Mouse (Mus musculus) neutrophil, adult 5-6 weeks (primary cell): ENCODE data around the gene Ccdc40. TPM values are rescaled to one million over a fixed set of nuclear protein-coding genes. Genes with fewer than 3 reads are reported as not detected.
A peak's percentile ranks its signal among the peaks of the same experiment; 100 is the strongest.

Experiments used
- ATAC-seq: fragments of 151-379, 151-347 bp; 2 replicates; pipeline ENCODE4 v1.8.0; 2017; ENCODE audit warnings: mild to moderate bottlenecking, moderate TSS enrichment; ENCODE audit not compliant: insufficient number of reproducible peaks, poor library complexity, low FRiP score, severe bottlenecking; ENCODE audit errors: extremely low read depth
- total RNA-seq: library from RNA; stranded (forward); fragments of 200-1000 nt; gene quantifications from 2 replicates; pipeline ENCODE4 v1.2.3, GENCODE M21; 2017

The Ccdc40 gene
- total RNA-seq = not detected in 2 replicates

DNA sequence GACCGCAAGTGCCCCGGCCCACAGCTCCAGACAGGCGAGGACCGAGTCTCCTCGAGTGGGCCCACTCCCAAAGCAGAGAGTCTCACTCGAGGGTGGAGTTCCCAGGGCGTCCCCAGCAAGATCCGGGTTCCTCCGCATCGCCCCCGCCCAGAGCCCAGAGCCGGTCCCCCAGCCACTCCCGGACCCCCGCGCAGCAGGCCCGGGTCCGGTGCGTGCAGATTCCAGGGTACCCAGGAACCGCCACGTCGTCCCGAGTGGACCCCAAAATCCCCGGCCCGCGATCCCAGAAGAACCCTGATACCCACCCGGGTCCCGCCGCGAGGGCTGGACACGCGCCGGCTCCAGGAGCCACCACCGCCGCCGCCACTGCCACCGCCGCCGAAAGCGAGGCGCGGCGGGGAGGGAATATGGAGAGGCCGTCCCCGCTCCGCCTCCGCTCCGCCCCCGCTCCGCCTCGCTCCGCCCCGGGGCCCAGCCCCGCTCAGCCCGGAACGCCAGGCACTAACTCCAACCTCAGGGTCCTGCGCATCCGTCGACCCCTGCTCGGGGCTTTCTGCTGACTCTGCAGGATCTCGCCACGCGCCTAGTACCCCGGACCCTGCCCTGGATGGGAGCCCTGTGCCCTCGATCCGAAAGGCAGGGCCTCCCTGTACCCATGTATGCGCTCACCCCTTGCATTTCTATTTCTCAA lies at the start of gene Ccdc40, which contains the start of gene Tbc1d16:
Gene Ccdc40, plus strand, starts transcription at position 482 of the 691 bp plus-strand sequence.
Gene Tbc1d16, minus strand, starts transcription at position 409 of the 691 bp plus-strand sequence.
- ATAC-seq = peak; percentile 14; the same call in 1 of the 2 replicates

DNA sequence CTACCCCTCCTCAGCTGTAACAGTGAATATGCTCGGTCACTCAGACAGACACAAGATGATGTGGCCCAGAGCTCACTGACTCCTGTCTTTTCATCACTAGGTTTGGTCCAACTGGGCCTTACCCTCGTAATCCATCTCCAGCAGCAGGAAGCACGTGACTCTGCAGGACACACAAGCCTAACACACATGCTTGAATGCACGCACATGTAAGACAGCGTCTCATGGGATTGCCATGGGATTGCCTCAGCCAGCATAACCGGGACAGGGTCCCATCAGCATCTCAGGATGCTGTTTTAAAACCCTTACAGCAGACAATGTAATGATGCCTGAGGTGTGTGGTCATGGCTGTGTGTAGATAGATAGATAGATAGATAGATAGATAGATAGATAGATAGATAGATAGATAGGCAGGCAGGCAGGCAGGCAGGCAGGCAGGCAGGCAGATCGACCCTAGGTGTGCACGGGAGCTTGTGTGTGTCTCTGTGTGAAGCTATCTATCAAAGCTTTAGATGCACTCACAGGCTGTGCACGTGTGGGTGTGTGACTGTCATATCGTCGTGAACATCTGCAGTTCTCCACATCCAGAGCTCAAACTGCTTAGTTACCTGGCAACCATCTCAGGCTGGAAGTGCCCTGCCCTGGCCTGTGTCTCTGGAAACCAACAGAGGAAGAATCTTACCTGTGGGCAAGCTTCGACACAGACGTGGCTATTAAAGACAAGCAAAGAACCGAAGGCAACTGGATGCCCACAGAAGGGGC lies 47.4 kb upstream of the Ccdc40 start:
- ATAC-seq = no peak

DNA sequence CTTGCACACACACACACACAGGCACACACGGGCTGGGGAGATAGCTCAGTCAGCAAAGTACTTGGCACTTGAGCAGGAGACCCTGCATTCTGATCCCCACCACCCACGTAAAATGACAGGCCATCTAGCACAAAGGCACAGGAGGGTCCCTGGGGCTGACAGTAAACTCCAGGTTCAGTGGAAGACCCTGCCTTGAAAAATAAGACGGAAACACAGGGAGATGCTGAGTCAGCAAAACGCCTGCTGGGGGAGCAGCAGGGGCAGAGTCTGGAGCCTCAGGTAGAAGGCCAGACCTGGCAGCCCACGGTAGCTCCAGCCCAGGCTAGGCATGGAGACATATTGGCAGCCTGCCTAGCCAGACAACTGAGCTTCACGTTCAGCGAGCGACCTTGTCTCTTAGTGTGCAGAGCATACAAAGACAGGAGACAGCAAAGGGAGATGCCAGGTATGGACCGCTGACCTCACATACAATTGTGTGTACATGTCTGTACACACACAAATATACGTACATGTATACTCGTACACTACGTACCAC lies 46.4 kb upstream of the Ccdc40 start:
- no peak for ATAC-seq

DNA sequence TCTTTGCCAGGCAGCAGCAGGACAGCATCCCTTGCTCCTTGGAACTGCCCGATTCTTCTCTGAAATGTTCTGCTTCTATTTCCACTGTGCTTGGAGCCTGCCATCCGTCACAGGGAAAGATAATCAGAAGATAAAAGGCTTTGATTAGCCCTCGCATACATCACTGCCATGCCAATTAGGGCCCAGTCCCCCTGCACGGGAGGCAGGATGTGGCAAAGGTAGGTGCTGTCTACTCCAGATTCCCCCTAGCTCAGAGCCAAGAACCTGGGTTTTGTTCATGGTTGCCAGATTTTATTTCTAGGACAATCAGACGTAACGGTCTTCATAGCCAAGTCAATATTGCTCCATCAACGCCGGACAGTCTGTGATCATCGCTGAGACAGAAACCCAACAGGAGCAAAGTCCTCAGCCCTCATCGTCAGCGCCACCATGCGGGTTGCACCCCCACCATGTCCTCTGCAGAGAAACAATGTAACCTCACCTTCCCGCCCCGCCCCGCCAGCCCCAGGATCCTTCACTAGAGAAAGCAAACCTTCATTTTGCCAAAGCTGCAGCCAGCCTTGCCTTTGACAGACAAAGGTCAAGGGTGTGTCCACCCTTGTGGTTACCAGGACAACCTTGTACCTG lies 44.6 kb upstream of the Ccdc40 start:
- no peak for ATAC-seq

DNA sequence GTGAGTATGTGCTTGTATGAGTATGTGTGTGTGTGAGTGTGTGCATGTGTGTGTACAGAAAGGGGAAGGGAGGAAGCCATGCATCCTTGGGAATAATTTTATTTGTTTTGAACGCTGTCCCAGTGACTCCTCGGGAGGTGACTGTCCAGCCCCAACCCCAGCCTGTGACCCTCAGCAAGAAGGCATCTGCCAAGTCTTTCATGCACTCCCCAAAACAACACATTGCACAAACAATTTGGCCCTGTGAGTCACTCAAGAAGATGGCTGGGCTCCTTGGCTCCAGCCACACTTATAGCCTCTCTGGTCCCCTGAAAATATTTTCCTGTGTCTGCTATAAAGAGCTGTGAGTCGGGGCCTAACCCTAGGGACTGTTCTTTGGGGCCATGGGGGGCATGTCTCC lies 42.0 kb upstream of the Ccdc40 start:
- no peak for ATAC-seq

DNA sequence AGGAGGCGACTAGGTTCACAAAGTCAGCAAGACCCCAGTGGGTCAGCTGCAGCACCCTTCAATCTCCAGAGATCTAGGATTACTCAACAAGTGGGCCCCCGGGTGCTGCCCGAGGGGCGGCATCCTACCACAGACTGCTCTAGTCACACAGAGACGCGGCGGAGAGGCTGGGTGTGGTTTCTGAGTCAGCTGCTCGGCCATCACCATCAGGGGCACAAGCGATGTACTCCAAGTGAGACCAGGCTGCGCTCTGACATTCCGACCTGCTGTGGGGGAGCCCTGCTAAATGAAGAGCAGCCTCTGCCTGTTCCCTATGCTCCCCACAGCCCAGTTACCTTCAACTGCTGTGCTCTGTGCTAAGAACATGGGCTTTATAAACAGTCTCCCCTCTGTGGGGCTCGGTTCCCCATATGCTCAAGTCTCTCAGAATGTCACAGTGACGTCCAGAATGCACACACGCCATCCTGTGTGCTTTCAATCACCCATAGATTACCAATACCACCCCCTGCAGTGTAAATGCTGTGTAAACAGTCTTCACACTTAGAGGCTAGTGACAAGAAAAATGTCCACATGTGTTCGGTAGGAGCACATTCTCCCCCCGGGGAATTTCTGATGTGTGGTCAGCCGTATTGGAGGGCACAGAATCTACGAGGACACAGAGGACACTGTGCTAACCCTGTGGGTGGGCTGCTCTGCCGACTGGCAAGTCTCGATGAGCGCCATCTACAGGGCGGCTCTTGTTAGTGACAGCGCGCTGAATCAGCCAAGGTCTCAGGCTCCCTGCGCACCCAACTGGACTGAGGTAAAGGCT lies 41.2 kb upstream of the Ccdc40 start:
- peak; percentile 40; the same call in 1 of the 2 replicates for ATAC-seq

DNA sequence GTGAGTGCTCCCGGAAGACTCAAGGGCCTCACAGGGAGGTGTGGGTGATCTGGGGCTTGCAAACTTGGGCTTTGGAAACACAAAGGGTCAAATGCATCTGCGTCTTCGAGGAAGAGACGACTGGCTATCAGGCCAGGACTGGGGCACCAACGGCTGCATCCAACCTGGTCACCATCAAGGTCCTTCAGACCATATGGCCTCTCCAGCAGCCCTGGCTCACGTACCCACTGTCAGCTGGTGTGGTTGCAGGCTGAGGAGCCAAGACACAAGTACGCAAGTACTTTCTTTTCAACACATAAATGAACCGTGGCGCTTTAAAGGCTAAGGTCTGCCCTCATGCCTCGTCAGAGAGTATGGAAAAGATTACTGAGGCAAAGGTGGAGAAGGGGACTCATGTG lies 40.6 kb upstream of the Ccdc40 start:
- ATAC-seq = no peak

DNA sequence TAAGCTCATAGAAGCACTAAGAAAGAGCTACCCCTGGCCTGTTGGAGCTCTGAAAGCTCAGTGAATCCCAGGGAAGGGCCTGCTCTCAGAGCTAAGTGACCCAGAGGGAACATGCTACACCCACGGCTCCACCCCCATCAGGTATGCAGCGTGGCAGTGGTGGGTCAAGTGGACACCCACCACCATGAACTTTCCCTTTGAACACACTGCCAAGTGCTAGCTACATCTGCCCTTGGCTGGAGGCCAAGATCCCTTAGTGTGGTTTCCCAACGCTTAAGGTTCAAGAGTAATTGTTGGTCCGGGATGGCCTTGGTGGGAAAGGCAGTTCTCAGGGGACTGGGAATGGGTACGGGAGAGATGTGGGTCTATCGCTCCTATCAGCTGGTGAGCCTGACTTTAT lies 40.0 kb upstream of the Ccdc40 start:
- ATAC-seq = no peak

DNA sequence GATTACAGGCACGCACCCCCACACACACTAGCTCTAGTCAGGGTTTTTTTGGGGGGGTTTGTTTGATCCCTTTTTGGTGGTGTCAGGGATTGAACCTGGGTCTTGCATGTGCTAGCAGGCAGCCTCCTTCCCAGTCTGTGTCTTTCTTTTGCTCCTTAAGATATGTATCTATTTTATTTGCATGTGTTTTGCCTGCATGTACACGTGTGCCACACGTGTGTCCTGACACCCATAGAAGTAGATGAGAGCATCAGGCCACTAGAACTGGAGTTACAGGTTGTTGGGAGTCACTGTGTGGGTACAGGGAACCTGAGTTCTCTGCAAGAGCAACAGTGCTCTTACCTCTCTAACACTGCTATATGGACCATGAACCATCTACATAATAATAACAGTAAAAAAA lies 39.1 kb upstream of the Ccdc40 start:
- ATAC-seq = no peak

DNA sequence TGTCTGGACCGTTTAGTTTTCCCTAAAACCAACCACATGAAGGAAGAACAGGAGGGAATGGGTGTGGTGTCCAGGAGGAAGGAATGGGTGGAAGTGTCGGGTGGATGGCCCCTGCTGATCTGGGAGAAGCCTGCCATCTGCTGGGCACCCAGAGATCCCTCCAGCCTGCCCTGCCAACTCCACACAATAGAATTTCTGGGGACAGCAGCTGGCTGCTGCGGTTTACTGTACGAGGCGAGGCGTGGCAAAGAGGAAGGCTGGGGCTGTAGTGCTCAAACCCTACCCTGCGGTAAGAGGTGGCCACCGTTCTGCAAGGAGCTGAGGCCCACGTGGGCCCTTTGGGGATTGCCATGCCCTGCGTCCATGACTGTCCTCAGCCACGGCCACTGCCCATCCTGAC lies 37.9 kb upstream of the Ccdc40 start:
- ATAC-seq = peak; percentile 56

DNA sequence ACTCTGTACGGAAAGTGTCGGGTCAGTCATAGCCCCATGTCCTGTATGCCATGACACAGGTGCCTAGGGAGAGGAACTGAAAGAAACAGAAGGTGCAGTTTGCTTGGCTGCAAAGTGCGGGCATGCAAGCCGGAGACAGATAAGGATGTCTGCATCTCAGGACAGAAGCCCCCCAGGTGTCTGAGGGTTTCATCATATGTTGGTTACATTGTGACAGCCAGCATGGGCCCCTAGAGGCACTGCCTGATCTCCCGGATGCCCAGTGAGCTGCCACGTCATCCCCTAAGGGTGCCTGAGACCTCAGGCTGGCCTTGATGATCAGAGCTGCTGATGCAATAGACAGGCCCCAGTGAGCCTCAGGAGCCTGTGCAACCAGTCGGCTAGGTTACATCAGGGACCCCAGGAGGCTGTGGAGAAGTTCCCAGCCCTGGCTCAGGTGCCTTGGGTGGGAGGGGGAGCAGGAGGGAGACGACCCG lies 36.7 kb upstream of the Ccdc40 start:
- no peak for ATAC-seq

DNA sequence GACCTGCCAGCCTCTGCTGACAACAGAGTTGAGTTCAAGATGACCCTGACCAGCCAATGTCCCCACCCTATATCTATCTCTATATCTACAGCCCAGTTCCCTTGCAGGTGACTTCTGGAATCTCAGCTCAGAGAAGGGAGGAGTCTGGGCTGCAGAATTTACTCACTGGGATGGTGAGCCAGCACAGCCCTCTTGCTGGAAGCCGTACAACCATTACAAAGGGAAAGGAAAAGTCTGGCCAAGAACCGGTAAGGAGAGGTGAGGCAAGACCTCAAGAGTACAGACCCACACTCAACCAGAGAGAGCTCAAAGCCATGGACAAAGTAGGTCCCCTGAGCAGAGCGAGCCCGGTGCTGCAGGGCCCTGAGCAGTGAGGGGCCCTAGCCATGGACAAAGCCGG lies 36.2 kb upstream of the Ccdc40 start:
- ATAC-seq = no peak

DNA sequence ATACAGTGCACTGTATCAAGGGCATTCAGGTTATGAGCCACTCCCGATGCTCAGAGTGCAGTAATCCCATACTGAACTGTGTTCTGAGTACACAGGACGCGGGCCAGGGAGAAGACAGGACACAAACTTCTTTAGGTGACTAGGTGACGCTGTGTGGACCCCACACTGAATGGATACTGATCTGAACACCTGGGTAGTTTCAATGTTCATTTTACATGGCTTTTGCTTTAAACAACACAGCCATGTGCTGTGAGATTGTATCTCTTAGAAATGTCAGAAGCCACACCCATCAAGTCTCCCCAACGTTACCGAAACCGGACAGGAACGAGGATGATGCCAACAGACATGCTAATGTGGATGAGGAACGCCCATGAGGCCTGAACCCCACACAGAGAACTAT lies 35.8 kb upstream of the Ccdc40 start:
- no peak for ATAC-seq

DNA sequence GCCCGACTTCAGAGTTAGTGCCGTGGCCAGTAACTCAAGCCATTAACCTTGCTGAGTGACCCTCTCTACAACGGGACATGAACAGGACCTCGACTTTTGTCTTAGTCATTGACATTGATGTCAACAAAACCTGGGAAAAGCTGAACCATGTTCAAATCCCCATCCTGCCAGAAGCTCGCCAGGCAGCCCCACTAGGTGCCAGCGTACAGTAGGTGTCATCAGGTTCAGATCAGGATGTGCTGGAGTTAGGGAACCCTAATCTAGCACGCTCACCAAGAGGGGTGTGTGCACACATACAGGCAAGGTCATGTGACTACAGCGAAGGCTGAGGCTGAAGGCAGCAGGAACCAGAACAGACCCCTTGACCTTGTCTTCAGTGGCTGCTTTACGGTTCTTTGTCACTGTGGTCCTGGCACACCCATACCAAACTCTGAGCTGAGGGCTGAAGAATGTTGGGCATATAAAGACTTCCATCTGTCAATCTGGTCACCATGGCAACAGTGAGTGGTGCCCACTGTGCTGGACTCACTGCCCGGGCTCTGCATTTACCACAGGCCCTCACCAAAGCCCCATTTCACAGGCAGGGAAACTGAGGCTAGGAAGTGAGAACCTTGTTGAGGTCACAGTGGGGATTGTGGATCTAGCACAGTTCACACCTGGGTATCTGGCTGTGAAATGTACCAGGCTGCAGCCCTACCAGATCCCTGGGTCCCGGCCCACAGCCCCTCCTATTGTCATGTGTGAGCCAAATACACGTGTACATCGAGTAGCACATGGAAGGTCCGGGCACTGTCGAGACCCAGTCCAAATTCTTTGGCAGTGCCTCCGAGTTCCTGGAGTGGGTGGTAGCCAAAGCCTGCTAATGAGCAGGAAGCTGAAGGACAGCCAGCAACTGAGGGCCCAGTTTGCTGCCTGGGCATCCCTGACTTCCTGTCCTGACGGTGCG lies 30.5 kb upstream of the Ccdc40 start:
- ATAC-seq = no peak

DNA sequence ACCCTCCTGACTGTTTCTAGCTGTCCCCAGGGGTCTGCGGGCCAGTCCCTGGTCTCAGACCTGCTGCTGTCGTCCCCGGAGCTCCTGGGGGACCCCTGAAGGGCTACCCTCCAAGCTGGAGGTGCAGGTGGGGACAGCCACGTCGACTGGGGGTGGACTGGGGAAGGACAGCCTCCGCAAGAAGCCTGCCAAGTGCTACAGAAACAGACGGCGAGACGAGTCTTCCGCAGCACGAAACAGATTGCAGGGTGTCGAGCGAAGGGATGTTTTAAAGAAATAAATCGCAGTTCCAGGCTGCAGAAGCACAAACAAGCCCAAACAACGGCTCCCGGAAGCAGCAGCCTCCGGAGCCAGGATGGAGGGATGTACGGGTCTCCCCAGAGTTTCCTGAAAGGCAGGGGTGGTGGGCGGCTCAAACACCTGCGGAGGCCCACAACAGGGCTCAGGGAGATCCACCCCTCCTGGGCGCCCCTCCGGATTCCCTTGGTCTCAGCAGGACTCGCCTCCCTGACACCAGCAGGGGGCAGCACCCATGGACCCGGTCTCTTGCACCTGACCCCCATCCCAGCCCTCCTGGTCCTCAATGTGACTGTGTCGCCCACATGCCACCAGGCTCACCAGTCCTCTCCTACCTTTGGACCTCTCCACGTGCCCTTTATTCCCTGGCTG lies 29.7 kb upstream of the Ccdc40 start:
- ATAC-seq = no peak

DNA sequence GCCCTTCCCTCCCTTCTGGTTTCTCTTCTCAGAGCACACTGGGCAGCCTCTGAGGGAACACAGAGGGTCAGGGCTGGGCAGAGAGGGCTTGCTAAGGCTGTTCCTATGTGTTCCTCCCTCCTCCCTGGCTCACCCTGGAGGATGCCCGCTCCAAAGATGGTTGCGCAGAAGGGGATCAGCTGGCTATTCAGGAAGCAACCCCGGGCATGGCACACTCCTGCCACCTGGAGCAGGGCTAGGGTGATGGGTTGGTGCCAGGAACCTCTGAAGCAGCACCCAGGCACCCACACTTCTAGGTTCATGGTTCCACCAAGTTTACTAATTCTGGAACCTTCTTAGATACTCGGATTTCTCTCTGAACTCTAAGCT lies 29.2 kb upstream of the Ccdc40 start:
- no peak for ATAC-seq

DNA sequence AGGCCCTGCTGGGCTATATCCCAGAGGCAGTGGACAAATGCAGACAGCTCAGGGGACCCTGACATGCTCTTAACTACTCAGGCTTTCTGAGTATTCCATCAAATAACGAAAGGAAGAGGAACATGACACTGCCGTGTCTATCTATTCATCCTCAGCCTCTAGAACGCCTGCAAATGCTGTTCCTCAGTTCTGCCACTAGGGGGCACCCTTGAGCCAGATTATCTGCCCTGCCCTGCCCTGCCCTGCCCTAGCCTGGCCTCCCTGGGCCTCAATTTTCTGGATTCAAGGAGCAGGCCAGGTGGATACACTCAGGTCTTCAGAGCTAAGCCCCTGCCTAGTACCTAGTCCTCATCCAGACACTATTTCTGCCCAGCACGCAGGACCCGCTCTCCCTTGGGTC lies 24.9 kb upstream of the Ccdc40 start:
- ATAC-seq = no peak
